ENCODE assay signal across 22 mouse cellular contexts in genomic region chr10:128621986-128622520, GRCm38 (mm10). TPM values are rescaled to one million over a fixed set of nuclear protein-coding genes. Genes with fewer than 3 reads are reported as not detected.
A peak's percentile ranks its signal among the peaks of the same experiment; 100 is the strongest.
DNase-seq lines count a peak whose midpoint lies in the region; ATAC-seq and TF ChIP-seq lines count a peak whose summit lies in the region.
"Had no signal": no experiment of that assay in that cellular context is flagged by ENCODE, and none has a peak within 500 bp of the region (broad histone marks: within the 10 kb centered on the region; RNA-seq: fewer than 3 reads in every experiment).

No protein-coding gene starts in this region.

- ATAC-seq in heart, embryonic 11.5 days (replicated peaks; ENCODE audit: insufficient number of reproducible peaks, low FRiP score, low TSS enrichment), result no peak
- ATAC-seq: activated CD4-positive, CD25-positive, alpha-beta regulatory T cell, adult 4 months; forebrain, embryonic 15.5 days; inflammation-experienced regulatory T-cells, adult 6 months; liver, embryonic 12.5 days; midbrain, embryonic 16.5 days; Patski had no signal

- intact Hi-C loops in left cerebral cortex, adult 2 months (cut with DNase I), result no loop called here
- intact Hi-C loops in left cerebral cortex, postnatal 14 days (cut with DNase I), result loop anchor here (10.0 kb wide), 1 partner anchor 273 kb away; the partner anchor contains the start of gene Gdf11

- no peak overlapping the region for H3K27ac ChIP-seq in left cerebral cortex, adult 2 months
- H3K27ac ChIP-seq in heart, embryonic 11.5 days (ENCODE audit: low read depth, low read length), result no peak overlapping the region
- H3K27ac ChIP-seq: embryonic facial prominence, embryonic 13.5 days; forebrain, embryonic 15.5 days; liver, embryonic 12.5 days; neural tube, embryonic 15.5 days had no signal

- H3K4me3 ChIP-seq in left cerebral cortex, adult 2 months, result no peak overlapping the region
- no peak overlapping the region for H3K4me3 ChIP-seq in heart, embryonic 11.5 days (ENCODE audit: low read depth, low read length)
- H3K4me3 ChIP-seq: embryonic facial prominence, embryonic 13.5 days; forebrain, embryonic 15.5 days; liver, embryonic 12.5 days; neural tube, embryonic 15.5 days had no signal

- no peak overlapping the region for H3K9ac ChIP-seq in heart, embryonic 11.5 days (ENCODE audit: low read depth, low read length)
- H3K9ac ChIP-seq: embryonic facial prominence, embryonic 13.5 days; forebrain, embryonic 15.5 days; liver, embryonic 12.5 days; neural tube, embryonic 15.5 days had no signal

- H3K4me2 ChIP-seq in heart, embryonic 11.5 days, result no peak overlapping the region
- H3K4me2 ChIP-seq: embryonic facial prominence, embryonic 13.5 days; forebrain, embryonic 15.5 days; liver, embryonic 12.5 days; neural tube, embryonic 15.5 days had no signal

- peaks cover 5% of the 10 kb centered on the region for H3K4me1 ChIP-seq in heart, embryonic 11.5 days (ENCODE audit: control insufficient read depth, insufficient read depth, low read length)

- peaks cover 16% of the 10 kb centered on the region for H3K36me3 ChIP-seq in heart, embryonic 11.5 days (ENCODE audit: control insufficient read depth, insufficient read depth, low read length)

- H3K27me3 ChIP-seq in heart, embryonic 11.5 days (ENCODE audit: control insufficient read depth, insufficient read depth, low read length), result no peaks in the 10 kb centered on the region
- H3K27me3 ChIP-seq: embryonic facial prominence, embryonic 13.5 days; forebrain, embryonic 15.5 days; liver, embryonic 12.5 days; neural tube, embryonic 15.5 days; Patski had no signal

- no peak for DNase-seq in left cerebral cortex, adult 2 months (ENCODE audit: extremely low spot score in 1 of 2, low spot score in 2 of 2)
- DNase-seq in left cerebral cortex, postnatal 14 days (ENCODE audit: low spot score in 2 of 2), result no peak
- DNase-seq in 3T3-L1 (ENCODE audit: low read depth, low spot score) (peak; percentile 48), 416B (ENCODE audit: low read depth) (peak; percentile 49), NIH3T3 (ENCODE audit: low read depth) (peak; percentile 41)
- DNase-seq in retina, postnatal 1 day, result no peak
- DNase-seq: adrenal gland, postnatal 10 days; cerebellum, adult 9-11 months; gastrocnemius, postnatal 25 days; kidney, adult 9 months; kidney, postnatal 36 days; right cerebral cortex, postnatal 25 days had no signal

- WGBS in heart, embryonic 11.5 days (ENCODE audit: insufficient replicate concordance), result 72% methylated on average over 3 of the region's 3 CpGs

- no peaks in the 10 kb centered on the region for H3K9me3 ChIP-seq in heart, embryonic 11.5 days (replicated peaks; ENCODE audit: control insufficient read depth, low read length)
- H3K9me3 ChIP-seq: embryonic facial prominence, embryonic 13.5 days; forebrain, embryonic 15.5 days; liver, embryonic 12.5 days; neural tube, embryonic 15.5 days had no signal

- peak; percentile 3; the same call in 1 of the 2 replicates for TF ChIP-seq CTCF in left cerebral cortex, adult 2 months (IDR thresholded peaks at IDR 0.05)

RNA-seq across cellular contexts. Expression of gene Rps26, which starts 4.5 kb away (rescaled TPM):
- total RNA-seq in left cerebral cortex, adult 2 months (2021), result 100 to 1,000 TPM; 211 to 235 TPM
- 100 to 1,000 TPM; 299 to 305 TPM for total RNA-seq in left cerebral cortex, postnatal 14 days (2021)
- polyA plus RNA-seq in heart, embryonic 11.5 days (2014; fragmentation: Nextera tagmentation; extraction: Ambion mirVana), result 551 and 604 TPM in 2 replicates

RNA-seq across cellular contexts. Expression of gene Ikzf4, which starts 23.7 kb away (rescaled TPM):
- 10 to 100 TPM; 16.2 to 16.8 TPM for total RNA-seq in left cerebral cortex, adult 2 months (2021)
- total RNA-seq in left cerebral cortex, postnatal 14 days (2021), result 10 to 100 TPM; 15.4 to 15.9 TPM
- 1.9 and 2.3 TPM in 2 replicates for polyA plus RNA-seq in heart, embryonic 11.5 days (2014; fragmentation: Nextera tagmentation; extraction: Ambion mirVana)
- total RNA-seq: megakaryocyte, adult 5-6 weeks had no signal

RNA-seq across cellular contexts. Expression of gene Erbb3, which starts 32.6 kb away (rescaled TPM):
- 1 to 10 TPM; 5.0 to 5.4 TPM for total RNA-seq in left cerebral cortex, adult 2 months (2021)
- total RNA-seq in left cerebral cortex, postnatal 14 days (2021), result 1 to 10 TPM; 3.3 to 4.9 TPM
- 5.8 and 9.1 TPM in 2 replicates for polyA plus RNA-seq in heart, embryonic 11.5 days (2014; fragmentation: Nextera tagmentation; extraction: Ambion mirVana)

RNA-seq across cellular contexts. Expression of gene Suox, which starts 51.8 kb away (rescaled TPM):
- total RNA-seq in left cerebral cortex, adult 2 months (2021), result 10 to 100 TPM; 11.3 to 12.3 TPM
- 10 to 100 TPM; 11.2 to 11.8 TPM for total RNA-seq in left cerebral cortex, postnatal 14 days (2021)
- polyA plus RNA-seq in heart, embryonic 11.5 days (2014; fragmentation: Nextera tagmentation; extraction: Ambion mirVana), result 11.1 and 12.4 TPM in 2 replicates

RNA-seq across cellular contexts. Expression of gene Pa2g4, which starts 56.3 kb away (rescaled TPM):
- 10 to 100 TPM; 51.7 to 58.0 TPM for total RNA-seq in left cerebral cortex, adult 2 months (2021)
- 10 to 100 TPM; 67.1 to 68.6 TPM for total RNA-seq in left cerebral cortex, postnatal 14 days (2021)
- 162 and 163 TPM in 2 replicates for polyA plus RNA-seq in heart, embryonic 11.5 days (2014; fragmentation: Nextera tagmentation; extraction: Ambion mirVana)

Comparison
In these comparisons a context has a peak if more than half of its experiments do, and no peak if none do; other contexts are left out.
1. DNase-seq: peak in 3T3-L1 (single experiment), 416B (single experiment) and NIH3T3 (single experiment); none in left cerebral cortex, adult 2 months (0 of 2), left cerebral cortex, postnatal 14 days (0 of 2) and retina, postnatal 1 day (single experiment).